Mouse (Mus musculus): Measurements from ENCODE around the gene Tmem189.

- TF ChIP-seq RAD21 (IDR thresholded peaks at IDR 0.05; ENCODE audit: low read depth, low read length) (no peak), TBP (IDR thresholded peaks at IDR 0.05; ENCODE audit: low read depth, low read length) (no peak), KAT2A (conservative IDR thresholded peaks at IDR 0.05; ENCODE audit: low read depth, low read length) (no peak), EP300 (IDR thresholded peaks at IDR 0.05; ENCODE audit: low read depth in 1 of 2, low read length in 2 of 2) (no peak), ZC3H11A (IDR thresholded peaks at IDR 0.05; ENCODE audit: low read depth, low read length) (no peak), ZNF384 (IDR thresholded peaks at IDR 0.05; ENCODE audit: low read depth, low read length) (no peak), MEF2A (IDR thresholded peaks at IDR 0.05; ENCODE audit: extremely low read depth, insufficient replicate concordance, low read depth, low read length, poor library complexity, severe bottlenecking) (no peak), CTCF (IDR thresholded peaks at IDR 0.05 in 2 of 3, conservative IDR thresholded peaks at IDR 0.05 in 1 of 3; ENCODE audit: control insufficient read depth in 1 of 3, insufficient read depth in 1 of 3, low read depth in 2 of 3, low read length in 3 of 3, poor library complexity in 1 of 3, severe bottlenecking in 1 of 3) (no peak), POLR2A (IDR thresholded peaks at IDR 0.05; ENCODE audit: control insufficient read depth in 1 of 2, insufficient read depth in 1 of 2, low read depth in 1 of 2, low read length in 2 of 2, poor library complexity in 1 of 2) (no peak), MYC (IDR thresholded peaks at IDR 0.05; ENCODE audit: low read depth, low read length) (no peak), POLR2AphosphoS2 (IDR thresholded peaks at IDR 0.05; ENCODE audit: low read length) (no peak)
Measured at GRCm38 (mm10) chr2:167597492-167598186, 92.0 kb downstream of the Tmem189 start.

All from MEL (cell line).